Mouse (Mus musculus) spleen, adult 2 months (tissue): ENCODE measurements at regions not wholly inside any gene's neighbourhood (a gene's known extent, or its start where the extent isn't known, plus 50 kb on each side); places are given as distances from the start of the nearest gene placed in this dataset.

ENCODE experiments used
- CTCF ChIP-seq: fragments of 200-500 bp; IDR thresholded peaks from 2 replicates; pipeline ENCODE4 v1.5.1; 2011; ENCODE audit warnings: mild to moderate bottlenecking, inconsistent platforms; ENCODE audit not compliant: insufficient read depth, insufficient read length, insufficient replicate concordance; ENCODE audit errors: extremely low read depth
- POLR2A ChIP-seq: fragments of 200-500 bp; IDR thresholded peaks from 2 replicates; pipeline ENCODE4 v1.6.1; 2011; ENCODE audit warnings: low read depth, low read length, inconsistent platforms

GRCm38 (mm10) chr1:23705489-23705888 lies 56.1 kb upstream of the B3gat2 start:
- TF ChIP-seq POLR2A (no peak), CTCF (peak; percentile 35; the same call in 1 of the 2 replicates)
